Comparison of ENCODE assay signal across 8 mouse cellular contexts in genomic region chr3:90213956-90214684, GRCm38 (mm10). TPM values are rescaled to one million over a fixed set of nuclear protein-coding genes. Genes with fewer than 3 reads are reported as not detected.
A peak's percentile ranks its signal among the peaks of the same experiment; 100 is the strongest.
DNase-seq lines count a peak whose midpoint lies in the region; ATAC-seq and TF ChIP-seq lines count a peak whose summit lies in the region.

No protein-coding gene starts in this region.

- peak in 1 of 2 experiments; percentile 31 for DNase-seq in heart, adult 2 months
- no peak for DNase-seq in heart, postnatal 14 days
- peak; percentile 35 for DNase-seq in adrenal gland, postnatal 25 days
- DNase-seq in lung, postnatal 36 days: peak; percentile 42
- DNase-seq in MN1 (ENCODE audit: low spot score): no peak
- DNase-seq in urinary bladder, postnatal 10 days (ENCODE audit: low spot score): no peak

- peak overlapping the region; percentile 94 for H3K4me2 ChIP-seq in forebrain, embryonic 13.5 days
- peak overlapping the region; percentile 70 for H3K4me2 ChIP-seq in kidney, embryonic 16.5 days (replicated peaks; ENCODE audit: low read depth, low read length)

- no peak for TF ChIP-seq EP300 in heart, adult 2 months (IDR thresholded peaks at IDR 0.05; ENCODE audit: insufficient read depth, low read depth, low read length)

- H3K79me2 ChIP-seq in heart, adult 2 months (replicated peaks; ENCODE audit: control insufficient read depth, insufficient read depth, low read length): peaks cover 2% of the 10 kb centered on the region; the same call in 1 of the 2 replicates

- H3K36me3 ChIP-seq in heart, adult 2 months (ENCODE audit: control insufficient read depth, insufficient read depth, low read length): peaks cover 25% of the 10 kb centered on the region
- H3K36me3 ChIP-seq in forebrain, embryonic 13.5 days (ENCODE audit: poor library complexity, severe bottlenecking): peaks cover 28% of the 10 kb centered on the region
- H3K36me3 ChIP-seq in kidney, embryonic 16.5 days (ENCODE audit: insufficient read depth, low read length): peaks cover 35% of the 10 kb centered on the region

- intact Hi-C loops in heart, adult 2 months (cut with DNase I): loop anchor here (5.0 kb wide), 1 partner anchor 53 kb away; the partner anchor contains the start of gene Dennd4b
- intact Hi-C loops in heart, postnatal 14 days (cut with DNase I): loop anchor here (5.0 kb wide), 1 partner anchor 132 kb away; no protein-coding TSS in a partner anchor

- H3K4me1 ChIP-seq in heart, adult 2 months (ENCODE audit: control insufficient read depth, insufficient read depth, low read length): peaks cover 8% of the 10 kb centered on the region
- H3K4me1 ChIP-seq in forebrain, embryonic 13.5 days: peaks cover 25% of the 10 kb centered on the region
- peaks cover 24% of the 10 kb centered on the region for H3K4me1 ChIP-seq in kidney, embryonic 16.5 days (ENCODE audit: insufficient read depth, low read length)

- 0 out of 2 replicates have a peak overlapping the region, but pooled peaks have one; percentile 11 for H3K9ac ChIP-seq in heart, adult 2 months (ENCODE audit: low read depth, low read length)
- H3K9ac ChIP-seq in forebrain, embryonic 13.5 days: peak overlapping the region; percentile 87
- H3K9ac ChIP-seq in kidney, embryonic 16.5 days (replicated peaks; ENCODE audit: low read length): peak overlapping the region; percentile 91

- peak overlapping the region; percentile 96 for H3K27ac ChIP-seq in heart, adult 2 months
- peak overlapping the region; percentile 49 for H3K27ac ChIP-seq in forebrain, embryonic 13.5 days
- H3K27ac ChIP-seq in kidney, embryonic 16.5 days (ENCODE audit: low read length): peak overlapping the region; percentile 68; the same call in 1 of the 2 replicates

- 14% methylated on average over 12 of the region's 12 CpGs for WGBS in heart, adult 2 months
- WGBS in forebrain, embryonic 13.5 days: 14% methylated on average over 12 of the region's 12 CpGs
- WGBS in kidney, embryonic 16.5 days: 14% methylated on average over 12 of the region's 12 CpGs

- no peaks in the 10 kb centered on the region for H3K9me3 ChIP-seq in forebrain, embryonic 13.5 days (replicated peaks)
- H3K9me3 ChIP-seq in kidney, embryonic 16.5 days (ENCODE audit: low read length): no peaks in the 10 kb centered on the region

- ATAC-seq in forebrain, embryonic 13.5 days: peak; percentile 56
- ATAC-seq in kidney, embryonic 16.5 days (ENCODE audit: low FRiP score, low TSS enrichment): peak; percentile 64; the same call in 1 of the 2 replicates

- H3K4me3 ChIP-seq in heart, adult 2 months: peak overlapping the region; percentile 98
- peak overlapping the region; percentile 95 for H3K4me3 ChIP-seq in forebrain, embryonic 13.5 days
- peak overlapping the region; percentile 90 for H3K4me3 ChIP-seq in kidney, embryonic 16.5 days (ENCODE audit: low read length)

- no peak for TF ChIP-seq POLR2A in heart, adult 2 months (IDR thresholded peaks at IDR 0.05; ENCODE audit: insufficient read depth, low read depth, low read length)

- H3K27me3 ChIP-seq in heart, adult 2 months (ENCODE audit: control insufficient read depth, insufficient read depth, low read length): no peaks in the 10 kb centered on the region
- H3K27me3 ChIP-seq in forebrain, embryonic 13.5 days: no peaks in the 10 kb centered on the region
- H3K27me3 ChIP-seq in kidney, embryonic 16.5 days (ENCODE audit: insufficient read depth, low read length): no peaks in the 10 kb centered on the region

- no peak for TF ChIP-seq CTCF in heart, adult 2 months (IDR thresholded peaks at IDR 0.05)

RNA-seq across cellular contexts. Expression of gene Rab13, which starts 0.6 kb away (rescaled TPM):
- total RNA-seq in heart, adult 2 months (2021): 1 to 10 TPM; 5.5 to 5.6 TPM
- 3.1 TPM in 2 replicates for polyA plus RNA-seq in heart, adult 2 months (2012; rRNA removed)
- 10 to 100 TPM in 1 of 2 experiments, 1 to 10 TPM in 1; 6.7 to 10.9 TPM for total RNA-seq in heart, postnatal 14 days (2021)
- 31.0 and 49.5 TPM in 2 replicates for total RNA-seq in adrenal gland, postnatal 25 days (2021)
- 24.3 and 28.4 TPM in 2 replicates for polyA plus RNA-seq in forebrain, embryonic 13.5 days (2015; fragmentation: Nextera tagmentation; extraction: Ambion mirVana)
- polyA plus RNA-seq in kidney, embryonic 16.5 days (2015; fragmentation: Nextera tagmentation; extraction: Ambion mirVana): 37.2 and 42.6 TPM in 2 replicates

RNA-seq across cellular contexts. Expression of gene Rps27, which starts 0.7 kb away (rescaled TPM):
- total RNA-seq in heart, adult 2 months (2021): 1,000 to 10,000 TPM; 1,040 to 1,280 TPM
- 696 and 1,017 TPM in 2 replicates for polyA plus RNA-seq in heart, adult 2 months (2012; rRNA removed)
- total RNA-seq in heart, postnatal 14 days (2021): 100 to 1,000 TPM; 868 to 969 TPM
- 1,629 and 1,829 TPM in 2 replicates for total RNA-seq in adrenal gland, postnatal 25 days (2021)
- polyA plus RNA-seq in forebrain, embryonic 13.5 days (2015; fragmentation: Nextera tagmentation; extraction: Ambion mirVana): 1,194 and 1,420 TPM in 2 replicates
- polyA plus RNA-seq in kidney, embryonic 16.5 days (2015; fragmentation: Nextera tagmentation; extraction: Ambion mirVana): 1,193 and 1,390 TPM in 2 replicates

RNA-seq across cellular contexts. Expression of gene Jtb, which starts 17.3 kb away (rescaled TPM):
- 10 to 100 TPM; 49.3 to 56.6 TPM for total RNA-seq in heart, adult 2 months (2021)
- 36.0 and 42.3 TPM in 2 replicates for polyA plus RNA-seq in heart, adult 2 months (2012; rRNA removed)
- 10 to 100 TPM; 44.9 to 48.9 TPM for total RNA-seq in heart, postnatal 14 days (2021)
- total RNA-seq in adrenal gland, postnatal 25 days (2021): 68.6 and 72.3 TPM in 2 replicates
- 102 and 111 TPM in 2 replicates for polyA plus RNA-seq in forebrain, embryonic 13.5 days (2015; fragmentation: Nextera tagmentation; extraction: Ambion mirVana)
- polyA plus RNA-seq in kidney, embryonic 16.5 days (2015; fragmentation: Nextera tagmentation; extraction: Ambion mirVana): 103 and 105 TPM in 2 replicates

RNA-seq across cellular contexts. Expression of gene Creb3l4, which starts 29.2 kb away (rescaled TPM):
- total RNA-seq in heart, adult 2 months (2021): under 1 TPM; 0.14 to 0.16 TPM
- 0.53 and 0.55 TPM in 2 replicates for polyA plus RNA-seq in heart, adult 2 months (2012; rRNA removed)
- total RNA-seq in heart, postnatal 14 days (2021): not detected
- 0.85 TPM in 1 of 2 replicates, not detected in the other for total RNA-seq in adrenal gland, postnatal 25 days (2021)
- 5.2 and 5.8 TPM in 2 replicates for polyA plus RNA-seq in forebrain, embryonic 13.5 days (2015; fragmentation: Nextera tagmentation; extraction: Ambion mirVana)
- polyA plus RNA-seq in kidney, embryonic 16.5 days (2015; fragmentation: Nextera tagmentation; extraction: Ambion mirVana): 6.5 and 6.8 TPM in 2 replicates

RNA-seq across cellular contexts. Expression of gene Slc39a1, which starts 33.9 kb away (rescaled TPM):
- 10 to 100 TPM; 67.6 to 75.5 TPM for total RNA-seq in heart, adult 2 months (2021)
- 57.3 and 83.7 TPM in 2 replicates for polyA plus RNA-seq in heart, adult 2 months (2012; rRNA removed)
- total RNA-seq in heart, postnatal 14 days (2021): 10 to 100 TPM; 94.0 to 95.4 TPM
- 132 and 136 TPM in 2 replicates for total RNA-seq in adrenal gland, postnatal 25 days (2021)
- polyA plus RNA-seq in forebrain, embryonic 13.5 days (2015; fragmentation: Nextera tagmentation; extraction: Ambion mirVana): 55.0 and 55.3 TPM in 2 replicates
- 108 and 114 TPM in 2 replicates for polyA plus RNA-seq in kidney, embryonic 16.5 days (2015; fragmentation: Nextera tagmentation; extraction: Ambion mirVana)

Comparison
In these comparisons a context has a peak if more than half of its experiments do, and no peak if none do; other contexts are left out.
1. DNase-seq: peak in adrenal gland, postnatal 25 days (single experiment) and lung, postnatal 36 days (single experiment); none in heart, postnatal 14 days (0 of 2), MN1 (single experiment) and urinary bladder, postnatal 10 days (single experiment).
2. H3K9ac ChIP-seq: peak in every context shown above with its lines; median percentile 91 in kidney, embryonic 16.5 days; 87 in forebrain, embryonic 13.5 days; 11 in heart, adult 2 months.
3. Peak in every context shown above with its lines, with median percentiles within 50 percentile points of each other: H3K27ac ChIP-seq and H3K4me3 ChIP-seq.